Mouse (Mus musculus) spleen, adult 2 months (tissue): ENCODE measurements around the gene Shf.

ENCODE experiments used
- CTCF ChIP-seq: fragments of 200-500 bp; IDR thresholded peaks from 2 replicates; pipeline ENCODE4 v1.5.1; 2011; ENCODE audit warnings: mild to moderate bottlenecking, inconsistent platforms; ENCODE audit not compliant: insufficient read depth, insufficient read length, insufficient replicate concordance; ENCODE audit errors: extremely low read depth
- POLR2A ChIP-seq: fragments of 200-500 bp; IDR thresholded peaks from 2 replicates; pipeline ENCODE4 v1.6.1; 2011; ENCODE audit warnings: low read depth, low read length, inconsistent platforms

- TF ChIP-seq POLR2A, result no peak
- TF ChIP-seq CTCF, result no peak
Measured at GRCm38 (mm10) chr2:122378421-122379291, 9.7 kb upstream of the Shf start.
